Mouse (Mus musculus) adipocyte (in vitro differentiated cells): Measurements from ENCODE around the gene Fbxl17.

ENCODE experiments used
- DNase-seq: peaks from one replicate; pipeline ENCODE4 v3.0.0-alpha.2; 2016; ENCODE audit warnings: low spot score

Fbxl17 gene

DNA sequence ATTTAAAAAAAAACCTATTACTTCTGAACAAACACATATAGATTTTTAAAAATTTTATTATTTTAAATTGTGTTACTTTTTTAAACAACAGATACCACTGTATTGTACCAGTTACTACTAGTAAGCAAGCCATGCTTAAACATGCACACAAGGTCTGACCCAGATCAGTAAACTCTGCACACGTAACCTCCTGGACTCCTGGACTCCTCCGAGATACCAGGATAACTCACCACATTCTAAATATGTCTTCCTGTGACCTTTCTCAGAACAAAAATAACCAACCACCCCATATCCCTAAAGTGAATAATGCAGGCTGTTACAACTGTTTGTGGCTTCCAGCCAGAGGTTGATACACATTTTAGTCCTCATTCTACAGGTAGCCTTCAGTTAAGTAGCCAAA is 170.9 kb downstream of the Fbxl17 start:
- no peak for DNase-seq

- no peak for DNase-seq
Observed at GRCm38 (mm10) chr17:63326227-63326626, 173.6 kb downstream of the Fbxl17 start.

DNA sequence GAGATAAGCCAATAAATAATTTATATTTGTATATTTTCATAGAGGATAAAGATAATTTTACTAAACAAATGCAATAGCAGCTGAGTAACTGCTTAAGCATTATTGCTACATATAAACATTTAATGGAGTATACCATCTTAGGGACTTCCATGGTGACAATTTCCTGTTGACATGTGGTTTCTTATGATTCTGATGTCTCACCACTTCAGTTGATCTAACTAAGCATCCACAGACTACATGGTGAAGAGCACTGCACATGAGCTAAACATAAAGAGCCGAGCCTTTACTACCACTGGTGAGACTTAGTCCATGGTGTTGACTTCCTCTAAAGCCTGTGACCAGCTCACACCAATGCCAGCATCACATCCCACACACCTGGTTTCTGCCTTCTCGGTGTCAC is 175.1 kb downstream of the Fbxl17 start:
- no peak for DNase-seq

- peak; percentile 82 for DNase-seq
Observed at GRCm38 (mm10) chr17:63324039-63324438, 175.8 kb downstream of the Fbxl17 start.

GRCm38 (mm10) chr17:63322846-63323245 is 177.0 kb downstream of the Fbxl17 start:
- DNase-seq = no peak

DNA sequence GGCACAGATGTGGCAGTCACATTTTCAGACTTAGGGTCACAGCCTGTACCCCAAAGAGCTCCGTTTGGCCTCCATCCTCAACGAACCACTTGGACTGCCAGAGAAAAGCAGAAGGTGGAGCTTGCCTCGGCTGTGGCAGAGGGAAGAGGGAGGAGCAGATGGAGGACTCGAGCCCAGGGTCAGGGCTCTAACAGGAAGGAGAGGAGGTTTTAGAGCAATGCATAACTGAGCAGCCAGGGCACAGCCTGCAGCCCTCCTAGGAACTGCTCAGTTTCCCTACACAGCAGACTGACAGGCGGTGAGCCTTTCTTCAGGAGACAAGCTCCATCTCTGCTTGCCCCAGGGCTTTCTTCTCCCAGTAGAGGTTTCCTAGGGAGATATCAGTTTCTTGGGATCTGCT is 178.5 kb downstream of the Fbxl17 start:
- no peak for DNase-seq

DNA sequence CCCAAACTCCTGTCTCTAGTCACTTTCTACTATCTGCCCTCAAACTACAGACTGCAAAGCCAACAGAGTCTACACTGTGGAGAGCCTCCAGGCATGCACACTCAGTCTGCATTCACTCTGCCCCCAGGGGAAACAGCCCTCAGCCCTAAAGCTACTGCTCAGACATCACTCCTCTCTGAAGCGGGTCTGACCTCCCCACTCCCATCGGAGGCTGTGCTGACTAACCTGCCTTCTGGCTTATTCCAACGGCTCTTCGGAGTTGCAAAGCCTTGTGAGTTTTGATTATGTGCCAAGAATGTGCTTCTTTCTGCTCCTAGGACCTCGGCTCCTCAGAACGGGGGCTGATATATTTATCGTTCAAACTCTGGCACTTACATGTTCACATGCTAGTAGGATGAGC is 182.3 kb downstream of the Fbxl17 start:
- no peak for DNase-seq

DNA sequence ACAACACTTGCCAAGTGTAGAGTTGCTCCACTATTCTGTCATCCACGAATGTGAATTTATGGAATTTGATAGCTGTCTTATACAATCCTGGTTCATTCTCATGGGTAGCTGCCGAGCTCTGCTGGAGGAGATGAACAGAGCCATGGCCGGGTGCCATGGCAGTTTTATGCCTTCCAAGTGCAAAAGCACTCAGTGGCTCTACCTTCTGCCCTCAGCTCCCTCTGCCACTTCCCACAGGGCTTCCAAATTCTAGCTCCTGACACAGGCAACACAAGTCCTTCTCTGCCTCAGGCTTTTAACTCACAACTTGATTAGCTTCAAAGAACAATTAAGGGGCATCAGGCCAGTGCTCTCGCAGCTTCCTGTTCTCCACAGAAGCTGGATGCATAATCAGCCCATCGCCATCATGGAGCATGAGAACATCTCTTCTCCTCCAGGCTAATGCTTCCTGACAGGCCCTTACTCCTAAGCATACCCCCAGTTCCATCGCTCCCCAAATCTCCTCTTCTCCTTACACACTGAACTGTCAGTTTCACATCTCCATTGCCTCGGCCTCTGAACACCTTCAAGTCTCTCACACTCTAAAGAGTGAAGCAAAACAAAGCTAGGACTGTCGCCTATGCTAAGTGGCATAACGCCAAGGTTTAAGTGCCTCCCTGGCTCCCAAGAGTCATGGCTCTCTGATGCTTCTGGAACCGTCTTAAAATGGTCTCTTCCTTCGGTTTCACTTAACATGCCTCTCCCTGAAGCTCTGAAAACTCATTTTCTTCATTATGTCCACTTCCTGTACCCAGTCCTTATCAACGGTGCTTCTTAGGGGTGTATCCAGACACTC is 184.0 kb downstream of the Fbxl17 start:
- peak; percentile 30 for DNase-seq

- no peak for DNase-seq
Observed at GRCm38 (mm10) chr17:63312804-63313203, 187.0 kb downstream of the Fbxl17 start.

DNA sequence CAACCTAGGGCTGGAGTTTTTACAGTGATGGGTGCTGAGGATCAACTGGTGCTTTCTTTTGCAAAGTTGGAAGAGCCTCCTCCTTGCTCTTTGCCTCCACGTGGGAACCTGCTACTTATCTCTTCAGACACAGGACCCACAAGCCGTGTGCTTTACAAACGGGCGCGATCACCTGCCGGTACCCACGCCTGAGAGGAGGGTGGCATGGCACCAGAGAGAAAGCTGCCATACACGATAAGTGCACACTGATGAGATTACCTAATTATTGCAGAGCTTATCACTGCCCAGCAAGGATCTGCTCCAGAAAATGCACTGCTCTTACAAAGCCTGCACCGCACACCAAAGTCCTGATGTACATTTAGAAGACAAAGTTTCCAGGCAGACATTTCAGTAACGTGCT is 187.5 kb downstream of the Fbxl17 start:
- no peak for DNase-seq

DNA sequence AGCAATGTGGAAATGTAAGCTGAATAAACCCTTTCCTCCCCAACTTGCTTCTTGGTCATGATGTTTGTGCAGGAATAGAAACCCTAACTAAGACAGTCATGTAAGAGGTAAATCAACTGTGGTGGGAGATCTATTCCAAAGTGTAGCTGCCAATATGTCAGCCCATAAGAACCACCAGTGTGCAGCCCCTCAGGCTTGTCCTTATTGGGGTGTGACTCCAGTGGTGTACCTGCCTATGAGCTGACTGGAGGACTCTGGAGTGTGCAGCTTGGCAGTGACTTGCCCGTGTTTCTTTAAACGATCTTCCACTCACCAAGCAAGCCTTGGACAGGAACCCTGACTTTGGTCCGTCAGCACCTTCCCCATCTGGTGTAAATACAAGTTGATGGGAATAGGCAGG is 188.2 kb downstream of the Fbxl17 start:
- DNase-seq = no peak

- no peak for DNase-seq
Observed at GRCm38 (mm10) chr17:63310021-63310420, 189.8 kb downstream of the Fbxl17 start.

- no peak for DNase-seq
Observed at GRCm38 (mm10) chr17:63303862-63304261, 196.0 kb downstream of the Fbxl17 start.

GRCm38 (mm10) chr17:63301822-63302393 is 197.9 kb downstream of the Fbxl17 start:
- no peak for DNase-seq

GRCm38 (mm10) chr17:63295471-63295870 is 204.3 kb downstream of the Fbxl17 start:
- DNase-seq = no peak

- DNase-seq = no peak
Observed at GRCm38 (mm10) chr17:63294961-63295360, 204.9 kb downstream of the Fbxl17 start.

GRCm38 (mm10) chr17:63293979-63294378 is 205.8 kb downstream of the Fbxl17 start:
- no peak for DNase-seq

DNA sequence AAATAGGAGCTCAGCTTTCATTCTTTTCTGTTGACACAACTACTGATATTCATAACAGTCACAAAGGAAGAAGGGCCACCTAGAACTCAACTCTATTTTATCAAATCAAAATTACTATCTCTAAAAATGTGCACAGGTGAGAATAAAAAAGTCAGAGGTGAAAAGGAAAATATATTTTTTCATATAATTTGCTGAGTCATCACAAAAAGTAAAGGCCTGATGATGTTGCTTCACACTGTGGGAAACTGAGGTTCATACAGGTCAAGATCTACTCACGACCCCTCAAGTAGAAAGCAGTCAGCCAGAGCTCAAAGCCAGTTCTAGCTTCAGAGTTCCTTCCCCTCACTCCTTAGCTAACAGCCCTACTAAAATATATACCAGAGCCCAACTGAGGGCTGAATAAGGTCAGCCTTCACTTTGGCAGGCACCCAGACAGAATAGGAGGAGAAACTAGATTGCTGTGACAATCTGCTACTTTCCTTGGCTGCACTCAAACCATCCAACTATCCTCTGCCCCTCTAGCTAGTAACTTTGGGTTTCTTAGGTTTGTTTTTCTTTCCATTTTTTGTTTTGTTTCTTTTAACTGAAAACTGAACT is 210.4 kb downstream of the Fbxl17 start:
- peak; percentile 69 for DNase-seq

DNA sequence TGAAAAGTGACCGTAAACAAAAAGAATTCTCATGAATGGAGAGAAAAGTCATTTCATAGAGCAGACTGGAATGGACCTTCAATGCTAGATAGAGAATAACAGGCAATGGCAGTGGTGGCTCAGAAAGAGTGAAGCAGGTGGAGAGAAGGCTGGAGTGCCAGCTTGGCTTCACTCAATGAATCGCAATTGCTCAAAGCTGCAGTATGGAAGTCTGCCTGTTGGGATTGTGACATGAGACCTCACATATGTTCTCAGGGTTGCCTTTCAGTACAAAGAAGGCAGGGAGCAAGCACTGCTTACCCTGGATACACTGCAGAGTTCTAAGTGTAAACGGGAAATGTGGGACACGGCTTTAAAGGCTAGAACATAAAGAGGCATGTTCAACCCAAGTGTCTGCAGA is 211.0 kb downstream of the Fbxl17 start:
- peak; percentile 4 for DNase-seq

GRCm38 (mm10) chr17:63287413-63287812 is 212.4 kb downstream of the Fbxl17 start:
- peak; percentile 23 for DNase-seq

DNA sequence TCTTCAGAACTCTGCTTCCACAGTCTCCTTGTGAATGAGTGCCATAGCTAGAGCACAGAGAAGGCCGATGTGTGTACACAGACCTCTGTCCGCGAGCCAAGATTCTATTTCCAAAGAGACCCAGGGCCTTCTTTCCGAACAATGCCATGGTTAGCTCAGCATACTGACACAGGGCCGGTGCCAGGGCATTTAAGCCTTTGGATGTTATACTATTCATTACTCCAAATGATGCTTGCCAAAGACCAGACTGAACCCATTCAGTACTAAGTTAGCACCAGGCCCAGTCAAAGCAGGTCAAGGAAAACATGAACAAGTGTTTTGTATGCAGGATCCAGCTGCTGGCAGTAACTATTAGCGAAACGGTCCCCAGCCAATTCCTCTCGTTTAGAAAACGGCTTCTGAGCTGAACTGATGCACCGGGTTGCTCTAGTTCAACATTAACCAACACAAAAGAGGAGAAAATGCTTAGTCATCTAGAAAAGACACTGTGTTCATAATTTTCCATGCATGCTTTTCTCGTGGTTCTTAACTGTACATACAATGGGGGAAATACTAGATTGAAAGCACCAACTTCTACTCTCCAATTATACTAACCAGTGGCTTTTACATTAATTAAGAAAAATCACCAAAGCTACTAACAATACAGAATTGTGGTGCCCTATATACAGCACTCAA is 214.4 kb downstream of the Fbxl17 start:
- DNase-seq = peak; percentile 66

- DNase-seq = no peak
Observed at GRCm38 (mm10) chr17:63284074-63284473, 215.7 kb downstream of the Fbxl17 start.

GRCm38 (mm10) chr17:63282004-63282403 is 217.8 kb downstream of the Fbxl17 start:
- no peak for DNase-seq
